Mouse (Mus musculus): Measurements from ENCODE around the gene Esrp2. TPM values are rescaled to one million over a fixed set of nuclear protein-coding genes. Genes with fewer than 3 reads are reported as not detected.

Esrp2 gene
- total and polyA plus RNA-seq, 3 experiments = 1.7 to 5.5 (median 3.7) TPM

GRCm38 (mm10) chr8:106123443-106123842, 13.3 kb downstream of the Esrp2 start:
- DNase-seq = no peak

GRCm38 (mm10) chr8:106115897-106116296, 20.9 kb downstream of the Esrp2 start:
- DNase-seq = no peak

GRCm38 (mm10) chr8:106112514-106112913, 24.3 kb downstream of the Esrp2 start:
- no peak for DNase-seq

- no peak for DNase-seq
Observed at GRCm38 (mm10) chr8:106112041-106112440, 24.7 kb downstream of the Esrp2 start.

GRCm38 (mm10) chr8:106108729-106109128, 28.0 kb downstream of the Esrp2 start:
- DNase-seq = peak; percentile 14

GRCm38 (mm10) chr8:106108080-106108479, 28.7 kb downstream of the Esrp2 start:
- DNase-seq = no peak

- DNase-seq = no peak
Observed at GRCm38 (mm10) chr8:106106193-106106592, 30.6 kb downstream of the Esrp2 start.

- no peak for DNase-seq
Observed at GRCm38 (mm10) chr8:106103888-106104287, 32.9 kb downstream of the Esrp2 start.

- no peak for DNase-seq
Observed at GRCm38 (mm10) chr8:106102321-106102720, 34.5 kb downstream of the Esrp2 start.

Other genes starting within 250 kb of the Esrp2 start
- gene Nrn1l, start 243.4 kb downstream of the Esrp2 start, total RNA-seq (2021) = 1 to 10 TPM; 1.3 to 1.6 TPM
- gene Nrn1l, start 243.4 kb downstream of the Esrp2 start, polyA plus RNA-seq (2012; rRNA removed) = 4.6 TPM in 2 replicates
- 10 to 100 TPM; 32.5 to 33.3 TPM for gene Pskh1, start 236.5 kb downstream of the Esrp2 start, total RNA-seq (2021)
- 45.3 and 51.2 TPM in 2 replicates for gene Pskh1, start 236.5 kb downstream of the Esrp2 start, polyA plus RNA-seq (2012; rRNA removed)
- under 1 TPM; 0.73 to 0.84 TPM for gene Ctrl, start 203.1 kb downstream of the Esrp2 start, total RNA-seq (2021)
- 1.1 and 2.0 TPM in 2 replicates for gene Ctrl, start 203.1 kb downstream of the Esrp2 start, polyA plus RNA-seq (2012; rRNA removed)
- 10 to 100 TPM; 77.0 to 79.0 TPM for gene Psmb10, start 198.5 kb downstream of the Esrp2 start, total RNA-seq (2021)
- 156 and 174 TPM in 2 replicates for gene Psmb10, start 198.5 kb downstream of the Esrp2 start, polyA plus RNA-seq (2012; rRNA removed)
- gene Lcat, start 193.6 kb downstream of the Esrp2 start, total RNA-seq (2021) = 1 to 10 TPM; 1.3 to 2.9 TPM
- gene Lcat, start 193.6 kb downstream of the Esrp2 start, polyA plus RNA-seq (2012; rRNA removed) = 1.9 and 3.3 TPM in 2 replicates
- gene Slc12a4, start 170.9 kb downstream of the Esrp2 start, total RNA-seq (2021) = 10 to 100 TPM; 40.2 to 60.5 TPM
- gene Slc12a4, start 170.9 kb downstream of the Esrp2 start, polyA plus RNA-seq (2012; rRNA removed) = 62.4 and 63.2 TPM in 2 replicates
- not detected for gene Dpep3, start 157.5 kb downstream of the Esrp2 start, total RNA-seq (2021)
- 0.21 TPM in 1 of 2 replicates, not detected in the other for gene Dpep3, start 157.5 kb downstream of the Esrp2 start, polyA plus RNA-seq (2012; rRNA removed)
- 10 to 100 TPM; 13.6 to 19.6 TPM for gene Dus2, start 145.6 kb downstream of the Esrp2 start, total RNA-seq (2021)
- 5.5 and 5.6 TPM in 2 replicates for gene Dus2, start 145.6 kb downstream of the Esrp2 start, polyA plus RNA-seq (2012; rRNA removed)
- not detected for gene Dpep2nb, start 131.0 kb downstream of the Esrp2 start, total RNA-seq (2021)
- not detected in 2 replicates for gene Dpep2nb, start 131.0 kb downstream of the Esrp2 start, polyA plus RNA-seq (2012; rRNA removed)
- gene Ddx28, start 125.1 kb downstream of the Esrp2 start, total RNA-seq (2021) = 10 to 100 TPM; 16.1 to 17.3 TPM
- 12.5 and 13.2 TPM in 2 replicates for gene Ddx28, start 125.1 kb downstream of the Esrp2 start, polyA plus RNA-seq (2012; rRNA removed)
- 10 to 100 TPM; 35.2 to 70.0 TPM for gene Nfatc3, start 78.1 kb downstream of the Esrp2 start, total RNA-seq (2021)
- gene Nfatc3, start 78.1 kb downstream of the Esrp2 start, polyA plus RNA-seq (2012; rRNA removed) = 14.9 and 20.6 TPM in 2 replicates
- 10 to 100 TPM; 21.9 to 38.8 TPM for gene Pla2g15, start 13.4 kb upstream of the Esrp2 start, total RNA-seq (2021)
- gene Pla2g15, start 13.4 kb upstream of the Esrp2 start, polyA plus RNA-seq (2012; rRNA removed) = 21.9 and 22.1 TPM in 2 replicates
- 10 to 100 TPM; 27.2 to 34.0 TPM for gene Slc7a6, start 31.9 kb upstream of the Esrp2 start, total RNA-seq (2021)
- gene Slc7a6, start 31.9 kb upstream of the Esrp2 start, polyA plus RNA-seq (2012; rRNA removed) = 17.3 and 26.5 TPM in 2 replicates
- gene Slc7a6os, start 74.0 kb upstream of the Esrp2 start, total RNA-seq (2021) = 10 to 100 TPM; 24.2 to 25.1 TPM
- 14.1 and 14.7 TPM in 2 replicates for gene Slc7a6os, start 74.0 kb upstream of the Esrp2 start, polyA plus RNA-seq (2012; rRNA removed)
- gene Prmt7, start 74.0 kb upstream of the Esrp2 start, total RNA-seq (2021) = 10 to 100 TPM; 23.0 to 28.1 TPM
- gene Prmt7, start 74.0 kb upstream of the Esrp2 start, polyA plus RNA-seq (2012; rRNA removed) = 14.1 and 19.8 TPM in 2 replicates
- gene Smpd3, start 201.0 kb upstream of the Esrp2 start, total RNA-seq (2021) = 10 to 100 TPM in 1 of 2 experiments, 1 to 10 TPM in 1; 6.4 to 13.7 TPM
- gene Smpd3, start 201.0 kb upstream of the Esrp2 start, polyA plus RNA-seq (2012; rRNA removed) = 5.4 and 5.8 TPM in 2 replicates